ENCODE assay signal across 23 mouse cellular contexts in the genomic region with DNA sequence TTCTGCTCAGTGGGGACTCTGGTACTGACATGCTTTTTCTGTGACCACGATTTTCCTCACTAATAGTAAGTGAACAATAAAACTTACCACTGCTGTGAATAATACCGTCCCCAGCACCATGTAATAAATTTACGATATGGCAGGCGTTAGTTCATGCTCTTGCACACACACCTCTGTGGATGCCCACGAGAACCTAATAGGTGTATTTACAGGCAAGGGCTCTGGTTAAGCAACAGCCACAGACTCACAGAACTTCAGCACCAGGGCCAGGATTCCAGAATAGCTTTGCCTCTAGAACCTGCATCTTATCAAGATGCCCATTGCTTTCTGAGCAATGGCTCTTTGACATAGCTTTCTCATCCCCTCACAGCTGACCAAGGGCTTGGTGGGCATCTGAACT. TPM values are rescaled to one million over a fixed set of nuclear protein-coding genes. Genes with fewer than 3 reads are reported as not detected.
DNase-seq lines count a peak whose midpoint lies in the region; ATAC-seq and TF ChIP-seq lines count a peak whose summit lies in the region.
"Had no signal": no experiment of that assay in that cellular context is flagged by ENCODE, and none has a peak within 500 bp of the region (broad histone marks: within the 10 kb centered on the region; RNA-seq: fewer than 3 reads in every experiment).

No protein-coding gene starts in this region.

- no peak overlapping the region for H3K4me3 ChIP-seq in kidney, adult 2 months (ENCODE audit: insufficient read depth, low read depth, low read length)
- H3K4me3 ChIP-seq in liver, embryonic 11.5 days (ENCODE audit: low read depth, low read length): no peak overlapping the region
- peak overlapping the region; percentile 1; the same call in 1 of the 2 replicates for H3K4me3 ChIP-seq in testis, adult 2 months (ENCODE audit: control insufficient read depth, low read depth, low read length)
- H3K4me3 ChIP-seq in liver, postnatal 0 days (ENCODE audit: low read depth, low read length): no peak overlapping the region
- no peak overlapping the region for H3K4me3 ChIP-seq in layer of hippocampus, adult 2 months
- H3K4me3 ChIP-seq: heart, embryonic 10.5 days; megakaryocyte, embryonic 14.5 days; midbrain, embryonic 13.5 days had no signal

- 0 out of 2 replicates have a peak overlapping the region, but pooled peaks have one; percentile 18 for H3K4me2 ChIP-seq in liver, embryonic 11.5 days
- H3K4me2 ChIP-seq in liver, postnatal 0 days (ENCODE audit: low read depth, low read length): peak overlapping the region; percentile 35
- H3K4me2 ChIP-seq: midbrain, embryonic 13.5 days had no signal

- no peaks in the 10 kb centered on the region for H3K27me3 ChIP-seq in kidney, adult 2 months (replicated peaks; ENCODE audit: control insufficient read depth, insufficient read depth, low read length)
- H3K27me3 ChIP-seq in liver, embryonic 11.5 days (replicated peaks; ENCODE audit: control insufficient read depth, insufficient read depth, low read length): no peaks in the 10 kb centered on the region
- H3K27me3 ChIP-seq in testis, adult 2 months (ENCODE audit: control insufficient read depth, insufficient read depth, low read length): no peaks in the 10 kb centered on the region
- H3K27me3 ChIP-seq in liver, postnatal 0 days (ENCODE audit: insufficient read depth, low read length): no peaks in the 10 kb centered on the region
- H3K27me3 ChIP-seq: megakaryocyte, embryonic 14.5 days had no signal

- H3K9ac ChIP-seq in liver, embryonic 11.5 days (ENCODE audit: low read depth, low read length): no peak overlapping the region
- no peak overlapping the region for H3K9ac ChIP-seq in liver, postnatal 0 days (replicated peaks)
- H3K9ac ChIP-seq: forebrain, postnatal 0 days; midbrain, embryonic 13.5 days had no signal

- TF ChIP-seq CTCF in kidney, adult 2 months (conservative IDR thresholded peaks at IDR 0.05; ENCODE audit: insufficient read depth, insufficient read length, low read depth, low read length): no peak
- TF ChIP-seq CTCF in testis, adult 2 months (IDR thresholded peaks at IDR 0.05; ENCODE audit: control insufficient read depth, insufficient read depth, insufficient replicate concordance, low read depth, low read length): no peak
- no peak for TF ChIP-seq CTCF in liver, postnatal 0 days (IDR thresholded peaks at IDR 0.05; ENCODE audit: low read depth)
- TF ChIP-seq CTCF in layer of hippocampus, adult 2 months (conservative IDR thresholded peaks at IDR 0.05): no peak

- H3K4me1 ChIP-seq in kidney, adult 2 months (ENCODE audit: control insufficient read depth, insufficient read depth, low read length): peaks cover 71% of the 10 kb centered on the region
- peaks cover 2% of the 10 kb centered on the region; the same call in 1 of the 2 replicates for H3K4me1 ChIP-seq in liver, embryonic 11.5 days (replicated peaks; ENCODE audit: control insufficient read depth, insufficient read depth, low read length)
- peaks cover 12% of the 10 kb centered on the region for H3K4me1 ChIP-seq in testis, adult 2 months (ENCODE audit: control insufficient read depth, insufficient read depth, low read length)
- H3K4me1 ChIP-seq in liver, postnatal 0 days (ENCODE audit: insufficient read depth): peaks cover 19% of the 10 kb centered on the region

- no peaks in the 10 kb centered on the region for H3K9me3 ChIP-seq in liver, embryonic 11.5 days (ENCODE audit: control insufficient read depth, low read length)
- H3K9me3 ChIP-seq in liver, postnatal 0 days (ENCODE audit: low read length): no peaks in the 10 kb centered on the region
- H3K9me3 ChIP-seq: heart, embryonic 10.5 days; megakaryocyte, embryonic 14.5 days; midbrain, embryonic 13.5 days had no signal

- TF ChIP-seq POLR2A in kidney, adult 2 months (IDR thresholded peaks at IDR 0.05; ENCODE audit: low read depth, low read length): no peak
- TF ChIP-seq POLR2A in testis, adult 2 months (IDR thresholded peaks at IDR 0.05; ENCODE audit: control insufficient read depth, low read depth, low read length): no peak

- TF ChIP-seq EP300 in liver, postnatal 0 days (IDR thresholded peaks at IDR 0.05; ENCODE audit: low read depth): no peak

- no peak for ATAC-seq in liver, embryonic 11.5 days (replicated peaks; ENCODE audit: low FRiP score)
- ATAC-seq in liver, postnatal 0 days: no peak
- ATAC-seq: forebrain, postnatal 0 days; hindbrain, embryonic 16.5 days; midbrain, embryonic 13.5 days had no signal

- peak; percentile 60 for DNase-seq in kidney, adult 2 months
- no peak for DNase-seq in kidney, adult 11 months
- no peak for DNase-seq in liver, embryonic 11.5 days (ENCODE audit: low spot score)
- DNase-seq in liver: no peak
- no peak for DNase-seq in testis, postnatal 14 days (ENCODE audit: low spot score)
- DNase-seq in liver, postnatal 0 days: no peak
- DNase-seq in layer of hippocampus, adult 2 months (ENCODE audit: low spot score in 2 of 2): no peak
- DNase-seq: adrenal gland, adult 2 months; B cell, adult 2 months; cerebellum, adult 11-12 months; cerebellum, postnatal 14 days; forebrain, postnatal 0 days; gastrocnemius, postnatal 36 days; layer of hippocampus, adult 9-11 months; lung, adult 2 months; thymus, postnatal 14 days had no signal

- no peaks in the 10 kb centered on the region for H3K36me3 ChIP-seq in kidney, adult 2 months (ENCODE audit: control insufficient read depth, insufficient read depth, low read length)
- no peaks in the 10 kb centered on the region for H3K36me3 ChIP-seq in liver, embryonic 11.5 days (ENCODE audit: control insufficient read depth, insufficient read depth, low read length)
- no peaks in the 10 kb centered on the region for H3K36me3 ChIP-seq in testis, adult 2 months (ENCODE audit: control insufficient read depth, insufficient read depth, low read length)
- H3K36me3 ChIP-seq in liver, postnatal 0 days (replicated peaks; ENCODE audit: insufficient read depth, low read length): no peaks in the 10 kb centered on the region
- H3K36me3 ChIP-seq: heart, embryonic 10.5 days; midbrain, embryonic 13.5 days had no signal

- H3K27ac ChIP-seq in kidney, adult 2 months (ENCODE audit: insufficient read depth, low read depth, low read length): peak overlapping the region; percentile 95
- no peak overlapping the region for H3K27ac ChIP-seq in liver, embryonic 11.5 days (ENCODE audit: low read depth, low read length)
- no peak overlapping the region for H3K27ac ChIP-seq in testis, adult 2 months (ENCODE audit: control insufficient read depth, insufficient read depth, low read depth, low read length)
- no peak overlapping the region for H3K27ac ChIP-seq in liver, postnatal 0 days (ENCODE audit: low read depth)
- no peak overlapping the region for H3K27ac ChIP-seq in layer of hippocampus, adult 2 months
- H3K27ac ChIP-seq: heart, embryonic 10.5 days; midbrain, embryonic 13.5 days; stomach, postnatal 0 days had no signal

- WGBS in kidney, adult 2 months: 38% methylated on average over 5 of the region's 5 CpGs
- 78% methylated on average over 5 of the region's 5 CpGs for WGBS in liver, embryonic 11.5 days
- 56% methylated on average over 5 of the region's 5 CpGs for WGBS in liver, postnatal 0 days (ENCODE audit: insufficient replicate concordance)

RNA-seq across cellular contexts. Expression of gene Igfbp7, which starts 22.6 kb away (rescaled TPM):
- polyA plus RNA-seq in kidney, adult 2 months (2012; rRNA removed): 4,855 and 6,899 TPM in 2 replicates
- 8.2 and 8.6 TPM in 2 replicates for polyA plus RNA-seq in liver, embryonic 11.5 days (2014; fragmentation: Nextera tagmentation; extraction: Ambion mirVana)
- polyA plus RNA-seq in testis, adult 2 months (2012; rRNA removed): 94.8 and 143 TPM in 2 replicates
- 89.6 and 97.3 TPM in 2 replicates for polyA plus RNA-seq in liver, postnatal 0 days (2015; fragmentation: Nextera tagmentation; extraction: Ambion mirVana)
- 10 to 100 TPM; 22.4 to 26.5 TPM for total RNA-seq in layer of hippocampus, adult 2 months (2021)
- total RNA-seq: MEL had no signal

Comparison
In these comparisons a context has a peak if more than half of its experiments do, and no peak if none do; other contexts are left out.
1. RNA of gene Igfbp7, which starts 22.6 kb away (polyA plus RNA-seq): 4,855 to 6,899 TPM in kidney, adult 2 months; 94.8 to 143 TPM in testis, adult 2 months, 89.6 to 97.3 TPM in liver, postnatal 0 days and 8.2 to 8.6 TPM in liver, embryonic 11.5 days; every median in the first group is over 10 times any median in the second.